Mouse (Mus musculus): ENCODE measurements around the gene Gm11111.
A peak's percentile ranks its signal among the peaks of the same experiment; 100 is the strongest.
"Not testable (repeated sequence)": the region's sequence is repeated elsewhere in the genome, so short reads cannot be mapped to it uniquely, and the experiment has no call there.

Gm11111 gene

GRCm38 (mm10) chr5:98552395-98552794 is at the start of gene Gm11111:
Gene Gm11111 (plus strand): TSS chr5:98552695.
- no peak for DNase-seq

- no peak for DNase-seq
Observed at GRCm38 (mm10) chr5:98516214-98516613, 36.3 kb upstream of the Gm11111 start.

- no peak for DNase-seq
Observed at GRCm38 (mm10) chr5:98520118-98520517, 32.4 kb upstream of the Gm11111 start.

- no peak for DNase-seq
Observed at GRCm38 (mm10) chr5:98522270-98522977, 30.1 kb upstream of the Gm11111 start.

- no peak for DNase-seq
Observed at GRCm38 (mm10) chr5:98523050-98523449, 29.4 kb upstream of the Gm11111 start.

GRCm38 (mm10) chr5:98523783-98524182 is 28.7 kb upstream of the Gm11111 start:
- DNase-seq: no peak

GRCm38 (mm10) chr5:98541333-98541732 is 11.2 kb upstream of the Gm11111 start:
- DNase-seq: no peak

GRCm38 (mm10) chr5:98550285-98550684 is 2.2 kb upstream of the Gm11111 start:
- DNase-seq: no peak

- DNase-seq: no peak
Observed at GRCm38 (mm10) chr5:98550873-98551272, 1.6 kb upstream of the Gm11111 start.

GRCm38 (mm10) chr5:98552811-98553601 is 511 bp downstream of the Gm11111 start:
- no peak for DNase-seq

GRCm38 (mm10) chr5:98561301-98561700 is 8.8 kb downstream of the Gm11111 start:
- no peak for DNase-seq

GRCm38 (mm10) chr5:98562806-98563205 is 10.3 kb downstream of the Gm11111 start:
- no peak for DNase-seq

GRCm38 (mm10) chr5:98563801-98564200 is 11.3 kb downstream of the Gm11111 start:
- no peak for DNase-seq

- DNase-seq: no peak
Observed at GRCm38 (mm10) chr5:98566461-98567193, 14.1 kb downstream of the Gm11111 start.

- no peak for DNase-seq
Observed at GRCm38 (mm10) chr5:98568481-98568880, 16.0 kb downstream of the Gm11111 start.

- DNase-seq: peak in 1 of 2 experiments; percentile 43
Observed at GRCm38 (mm10) chr5:98569029-98569513, 16.6 kb downstream of the Gm11111 start.

- no peak for DNase-seq
Observed at GRCm38 (mm10) chr5:98572392-98572791, 19.9 kb downstream of the Gm11111 start.

GRCm38 (mm10) chr5:98574711-98575470 is 22.4 kb downstream of the Gm11111 start:
- DNase-seq: peak in 1 of 2 experiments; percentile 54

- DNase-seq: no peak
Observed at GRCm38 (mm10) chr5:98575471-98575834, 23.0 kb downstream of the Gm11111 start.

GRCm38 (mm10) chr5:98576538-98576937 is 24.0 kb downstream of the Gm11111 start:
- not testable (repeated sequence) for DNase-seq

GRCm38 (mm10) chr5:98578398-98578797 is 25.9 kb downstream of the Gm11111 start:
- DNase-seq: no peak

GRCm38 (mm10) chr5:98580811-98581210 is 28.3 kb downstream of the Gm11111 start:
- no peak for DNase-seq

- DNase-seq: no peak
Observed at GRCm38 (mm10) chr5:98582051-98582450, 29.6 kb downstream of the Gm11111 start.

Data from lung, postnatal 4 days (tissue).